Mouse (Mus musculus) embryonic facial prominence, embryonic 12.5 days (tissue): ENCODE results near the gene Gabbr2. TPM values are rescaled to one million over a fixed set of nuclear protein-coding genes. Genes with fewer than 3 reads are reported as not detected.

Experiments
- ATAC-seq: fragments of 200-750 bp; cut with Nextera tagmentation; 2 replicates; pipeline ENCODE4 v1.8.0; 2017; ENCODE audit not compliant: insufficient number of reproducible peaks, insufficient read depth, low FRiP score, low TSS enrichment
- H3K27ac ChIP-seq: fragments of 300-500 bp; sonication (generic); 2 replicates; pipeline ENCODE4 v1.5.1; 2016; ENCODE audit warnings: mild to moderate bottlenecking
- H3K27me3 ChIP-seq: fragments of 300-500 bp; sonication (generic); 2 replicates; pipeline ENCODE4 v1.6.1; 2016; ENCODE audit warnings: mild to moderate bottlenecking, moderate library complexity
- H3K36me3 ChIP-seq: fragments of 300-500 bp; sonication (generic); 2 replicates; pipeline ENCODE4 v1.6.1; 2016; ENCODE audit warnings: mild to moderate bottlenecking
- H3K4me1 ChIP-seq: fragments of 300-500 bp; sonication (generic); 2 replicates; pipeline ENCODE4 v1.6.1; 2016
- H3K4me2 ChIP-seq: fragments of 300-500 bp; sonication (generic); replicated peaks from 2 replicates; pipeline ENCODE4 v1.6.1; 2016; ENCODE audit warnings: mild to moderate bottlenecking, moderate library complexity
- H3K4me3 ChIP-seq: fragments of 300-500 bp; sonication (generic); 2 replicates; pipeline ENCODE4 v1.5.1; 2016; ENCODE audit warnings: mild to moderate bottlenecking
- H3K9ac ChIP-seq: fragments of 300-500 bp; sonication (generic); 2 replicates; pipeline ENCODE4 v1.6.1; 2016; ENCODE audit warnings: mild to moderate bottlenecking, moderate library complexity
- H3K9me3 ChIP-seq: fragments of 300-500 bp; sonication (generic); 2 replicates; pipeline ENCODE4 v1.6.1; 2016; ENCODE audit warnings: mild to moderate bottlenecking, moderate library complexity
- WGBS: fragments of 180-500 bp; shearing (Covaris S2); methylation state at CpG from one replicate; pipeline ENCODE4 v1.1.7; 2016; 5-methylcytosine and 5-hydroxymethylcytosine counted together
- polyA plus RNA-seq: library from polyadenylated mRNA; unstranded; fragments of >200 nt; fragmentation: Nextera tagmentation; extraction: Ambion mirVana; gene quantifications from 2 replicates; pipeline ENCODE4 v1.2.1, GENCODE M21; 2016

Gabbr2 gene
- polyA plus RNA-seq, 1 experiment from 2014 or later = 0.35 TPM

DNA sequence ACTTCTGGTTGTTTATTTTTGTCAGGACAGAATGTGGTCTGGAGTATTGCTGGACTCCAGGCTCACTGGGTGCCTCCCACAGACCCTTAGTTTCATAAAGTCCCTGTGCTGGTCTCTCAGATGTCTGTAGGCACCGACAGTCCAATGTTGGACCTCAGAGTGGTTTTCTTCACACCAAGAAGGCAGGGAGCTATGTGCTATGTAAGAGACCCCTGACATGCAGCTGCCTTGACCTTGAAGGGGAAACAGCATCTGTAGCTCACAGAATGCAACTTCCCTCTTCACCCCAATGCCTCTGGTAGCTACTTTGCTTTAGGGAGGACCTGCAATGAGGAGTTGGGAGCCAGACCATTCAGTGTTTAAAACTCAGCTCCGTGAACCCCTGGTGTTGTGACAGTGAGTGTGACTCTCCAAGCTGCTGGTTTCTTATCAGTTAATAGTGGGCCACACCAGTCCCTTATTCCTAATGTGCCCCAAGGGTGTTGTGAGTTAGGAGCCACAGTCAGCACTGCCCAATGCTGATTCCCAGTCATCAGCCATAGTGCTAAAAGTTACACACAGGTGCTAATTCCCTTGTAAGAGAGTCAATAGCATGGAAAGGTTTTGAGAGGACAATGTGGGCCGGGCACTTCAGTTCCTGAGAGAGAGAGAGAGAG, 85.5 kb downstream of the Gabbr2 start:
- H3K4me1 ChIP-seq = no peaks in the 10 kb centered on the region
- no peak for ATAC-seq
- no peaks in the 10 kb centered on the region for H3K9me3 ChIP-seq
- H3K4me2 ChIP-seq = no peak overlapping the region
- 73% methylated on average over 3 of the region's 3 CpGs for WGBS
- no peaks in the 10 kb centered on the region for H3K27me3 ChIP-seq
- H3K36me3 ChIP-seq = no peaks in the 10 kb centered on the region
- no peak overlapping the region for H3K27ac ChIP-seq
- no peak overlapping the region for H3K9ac ChIP-seq
- no peak overlapping the region for H3K4me3 ChIP-seq

DNA sequence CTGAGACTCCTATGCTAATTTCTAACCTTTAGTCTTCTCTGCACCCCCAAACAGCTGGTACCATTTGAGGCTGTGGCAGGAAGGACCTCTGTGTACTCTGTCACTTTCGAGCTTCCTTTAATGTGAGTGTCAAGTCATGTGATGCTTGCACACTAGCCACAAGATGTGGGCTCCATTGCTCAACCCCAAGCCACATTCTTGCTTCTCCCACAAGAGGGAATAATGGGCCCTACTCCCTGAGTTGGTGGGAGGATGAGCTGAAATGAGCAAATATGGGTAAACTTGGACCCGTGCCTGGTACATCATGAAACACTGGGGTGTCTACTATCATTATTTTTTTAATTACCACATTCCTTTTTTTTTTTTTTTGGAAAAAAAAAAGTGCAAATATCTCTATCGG, 86.5 kb downstream of the Gabbr2 start:
- H3K4me1 ChIP-seq = no peaks in the 10 kb centered on the region
- no peak overlapping the region for H3K4me3 ChIP-seq
- no peaks in the 10 kb centered on the region for H3K36me3 ChIP-seq
- H3K4me2 ChIP-seq = no peak overlapping the region
- 72% methylated on average over 3 of the region's 3 CpGs for WGBS
- H3K9ac ChIP-seq = no peak overlapping the region
- no peaks in the 10 kb centered on the region for H3K27me3 ChIP-seq
- no peak overlapping the region for H3K27ac ChIP-seq
- H3K9me3 ChIP-seq = no peaks in the 10 kb centered on the region
- no peak for ATAC-seq

DNA sequence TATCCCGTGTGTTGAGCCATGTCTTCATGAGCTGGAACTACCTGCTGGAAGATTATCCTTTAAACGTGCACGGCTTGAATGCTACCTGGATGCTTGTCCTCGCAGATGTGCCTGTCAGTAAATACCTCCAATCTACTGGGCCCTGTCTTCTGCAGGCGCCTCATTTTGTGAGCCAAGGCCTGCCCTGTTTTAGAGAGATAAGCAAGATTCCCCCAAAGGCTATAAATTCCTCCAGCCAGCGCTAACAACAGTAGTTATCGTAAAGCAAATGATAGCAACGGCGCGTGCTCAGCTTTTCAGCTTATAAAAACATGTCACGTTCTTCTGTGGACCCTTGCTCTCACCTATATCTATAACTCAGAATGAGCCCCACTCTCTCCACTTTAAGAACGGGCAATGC, 87.5 kb downstream of the Gabbr2 start:
- WGBS = 85% methylated on average over 12 of the region's 12 CpGs

DNA sequence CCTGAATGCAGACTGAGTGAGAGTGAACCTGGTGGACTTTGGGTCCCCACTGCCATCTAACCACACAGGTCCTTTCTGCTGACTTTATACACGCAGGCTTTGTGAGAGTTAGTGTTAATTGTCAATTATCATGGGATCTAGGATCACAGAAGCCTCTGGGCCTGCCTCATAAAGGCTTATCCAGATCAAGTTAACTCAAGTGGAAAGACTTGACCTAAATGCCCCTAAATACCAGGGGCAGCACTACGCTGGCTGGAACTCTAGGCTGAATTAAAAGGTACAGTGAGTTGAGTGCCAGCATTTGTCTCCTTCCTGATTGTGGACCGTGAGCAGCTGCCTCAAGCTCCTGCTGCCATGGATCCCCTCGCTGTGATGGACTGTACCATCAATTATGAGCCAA, 93.1 kb downstream of the Gabbr2 start:
- H3K4me2 ChIP-seq = no peak overlapping the region
- H3K9ac ChIP-seq = no peak overlapping the region
- H3K36me3 ChIP-seq = no peaks in the 10 kb centered on the region
- WGBS = 50% methylated on average over 4 of the region's 4 CpGs
- H3K9me3 ChIP-seq = no peaks in the 10 kb centered on the region
- H3K27ac ChIP-seq = no peak overlapping the region
- no peak overlapping the region for H3K4me3 ChIP-seq
- no peaks in the 10 kb centered on the region for H3K4me1 ChIP-seq
- no peaks in the 10 kb centered on the region for H3K27me3 ChIP-seq
- no peak for ATAC-seq

More for the DNA sequence above, 87.5 kb downstream of the Gabbr2 start:
- H3K36me3 ChIP-seq = no peaks in the 10 kb centered on the region
- no peak overlapping the region for H3K27ac ChIP-seq
- H3K27me3 ChIP-seq = no peaks in the 10 kb centered on the region
- no peak overlapping the region for H3K4me2 ChIP-seq
- H3K9ac ChIP-seq = no peak overlapping the region
- H3K9me3 ChIP-seq = no peaks in the 10 kb centered on the region
- H3K4me3 ChIP-seq = no peak overlapping the region
- no peaks in the 10 kb centered on the region for H3K4me1 ChIP-seq
- no peak for ATAC-seq

DNA sequence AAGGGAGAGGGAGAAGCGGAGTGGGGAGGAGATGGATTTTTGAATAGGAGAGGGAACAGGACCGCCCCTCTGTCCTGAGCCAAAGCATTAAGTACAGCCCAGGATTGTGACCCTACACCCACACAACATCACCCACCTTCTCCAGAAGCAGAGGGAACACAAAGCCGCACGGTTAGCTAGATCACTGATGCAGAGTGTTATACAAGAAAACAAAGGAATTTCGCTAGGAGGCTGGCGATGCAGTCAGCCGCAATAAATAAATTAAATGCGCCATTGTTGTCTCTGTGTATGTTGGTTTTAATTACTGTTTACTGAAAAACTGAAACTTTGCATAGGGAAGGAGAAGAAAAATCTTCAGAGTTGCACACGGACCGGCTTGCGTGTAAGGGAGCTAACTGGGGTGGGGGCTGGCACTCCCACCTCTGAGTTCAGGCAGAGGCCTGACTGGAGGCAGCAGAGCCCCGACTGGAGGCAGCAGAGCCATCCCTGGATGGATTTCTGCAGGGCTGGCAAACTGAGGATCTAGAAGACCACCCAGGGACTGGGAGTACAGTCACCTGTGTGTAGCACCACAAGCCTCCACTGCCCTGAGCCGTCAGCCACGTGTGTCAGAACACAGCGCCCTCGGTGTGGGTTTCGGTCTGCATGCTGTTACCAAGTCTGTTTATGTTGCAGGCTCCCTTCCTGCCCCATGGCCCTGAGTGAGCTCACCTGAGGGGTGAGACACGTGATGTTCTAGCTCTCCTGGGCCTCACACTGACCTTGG, 93.9 kb downstream of the Gabbr2 start:
- Histone ChIP-seq H3K36me3 (no peaks in the 10 kb centered on the region), H3K9me3 (no peaks in the 10 kb centered on the region), H3K4me3 (no peak overlapping the region), H3K4me2 (no peak overlapping the region), H3K27ac (no peak overlapping the region), H3K4me1 (no peaks in the 10 kb centered on the region), H3K9ac (no peak overlapping the region), H3K27me3 (no peaks in the 10 kb centered on the region)
- no peak for ATAC-seq
- WGBS = 75% methylated on average over 18 of the region's 18 CpGs

DNA sequence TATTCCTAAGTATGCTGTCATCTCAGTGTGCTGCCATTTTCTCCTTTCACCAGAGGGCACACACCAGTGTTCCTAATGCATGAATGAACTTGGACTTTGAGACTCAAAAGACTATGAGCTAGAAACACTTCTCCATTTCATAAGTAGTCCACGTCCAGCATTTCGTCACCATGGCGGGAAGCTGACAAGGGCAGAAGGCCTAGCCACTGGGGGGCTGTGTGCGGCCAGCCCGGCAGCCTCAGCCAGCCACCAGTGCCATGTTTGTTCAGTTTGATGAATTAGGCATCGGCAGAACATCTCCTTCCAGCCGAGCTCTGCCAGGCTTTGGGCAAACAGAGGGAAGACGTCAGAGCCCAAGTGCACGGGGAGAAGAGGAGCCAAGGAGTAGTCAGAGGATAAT, 97.5 kb downstream of the Gabbr2 start:
- Histone ChIP-seq H3K4me3 (no peak overlapping the region), H3K27ac (no peak overlapping the region), H3K4me2 (no peak overlapping the region), H3K36me3 (no peaks in the 10 kb centered on the region), H3K9me3 (no peaks in the 10 kb centered on the region), H3K27me3 (no peaks in the 10 kb centered on the region), H3K9ac (no peak overlapping the region), H3K4me1 (no peaks in the 10 kb centered on the region)
- ATAC-seq = no peak
- WGBS = 90% methylated on average over 9 of the region's 9 CpGs

DNA sequence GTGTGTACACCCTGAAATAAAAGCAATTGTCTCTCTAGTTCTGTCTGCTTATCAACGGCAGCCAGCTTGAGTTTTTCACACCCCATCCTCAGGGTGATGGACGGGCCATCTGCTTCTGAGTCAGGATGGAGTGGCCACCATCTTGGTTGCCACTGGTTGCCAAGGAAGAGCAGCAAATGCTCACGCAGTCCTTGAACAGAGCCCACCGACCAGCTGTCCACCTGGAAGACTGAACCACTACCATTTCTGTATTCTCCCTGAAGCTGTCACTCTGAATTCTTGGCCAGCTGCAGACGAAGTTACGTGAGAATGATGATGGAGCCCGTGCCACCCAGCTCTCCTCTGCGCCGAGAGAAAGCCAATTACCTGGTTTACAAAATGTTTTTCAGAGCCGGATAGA, 102.5 kb downstream of the Gabbr2 start:
- WGBS = 85% methylated on average over 10 of the region's 10 CpGs
- Histone ChIP-seq H3K9me3 (no peaks in the 10 kb centered on the region), H3K27me3 (no peaks in the 10 kb centered on the region), H3K4me1 (no peaks in the 10 kb centered on the region), H3K9ac (no peak overlapping the region), H3K27ac (no peak overlapping the region), H3K36me3 (no peaks in the 10 kb centered on the region), H3K4me2 (no peak overlapping the region), H3K4me3 (no peak overlapping the region)
- no peak for ATAC-seq

DNA sequence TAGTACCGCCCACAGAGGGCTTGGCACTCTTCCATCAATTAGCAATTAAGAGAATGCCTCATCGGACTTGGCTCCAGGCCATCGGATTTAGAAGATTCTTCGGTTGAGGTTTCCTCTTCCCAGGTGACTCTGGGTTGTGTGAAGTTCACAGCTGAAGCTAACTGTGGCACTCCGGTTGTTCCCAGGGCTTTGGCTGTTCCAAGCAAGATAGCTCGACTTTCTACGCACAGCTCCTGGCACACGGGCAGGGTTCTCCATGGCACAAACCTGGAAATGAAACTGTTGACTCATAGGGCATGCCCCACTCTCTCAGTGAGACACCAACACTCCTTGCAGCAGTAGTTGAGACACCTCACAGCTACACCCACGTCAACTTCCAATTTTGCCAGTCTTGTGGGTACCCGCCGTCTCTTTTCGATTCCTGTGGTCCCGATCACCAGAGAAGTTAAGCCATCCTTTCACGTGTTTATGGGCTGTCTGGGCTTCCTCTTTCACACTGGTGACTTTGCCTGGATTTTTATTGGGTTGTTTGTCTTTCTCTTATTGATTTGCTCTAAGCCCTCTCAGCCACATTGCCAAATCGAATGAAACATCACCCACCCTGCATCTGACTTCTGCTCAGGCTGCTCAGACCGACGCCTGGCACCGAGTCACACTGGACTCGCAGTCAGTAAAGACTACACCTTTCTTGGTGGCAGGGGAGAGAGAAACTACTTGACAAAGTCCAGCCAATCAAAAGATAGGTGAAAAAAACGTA, 105.9 kb downstream of the Gabbr2 start:
- no peak overlapping the region for H3K4me2 ChIP-seq
- no peak for ATAC-seq
- no peak overlapping the region for H3K27ac ChIP-seq
- H3K27me3 ChIP-seq = no peaks in the 10 kb centered on the region
- WGBS = 91% methylated on average over 20 of the region's 20 CpGs
- no peaks in the 10 kb centered on the region for H3K36me3 ChIP-seq
- 0 out of 2 replicates have a peak, but pooled peaks cover 3% of the 10 kb centered on the region for H3K4me1 ChIP-seq
- no peaks in the 10 kb centered on the region for H3K9me3 ChIP-seq
- no peak overlapping the region for H3K9ac ChIP-seq
- no peak overlapping the region for H3K4me3 ChIP-seq

DNA sequence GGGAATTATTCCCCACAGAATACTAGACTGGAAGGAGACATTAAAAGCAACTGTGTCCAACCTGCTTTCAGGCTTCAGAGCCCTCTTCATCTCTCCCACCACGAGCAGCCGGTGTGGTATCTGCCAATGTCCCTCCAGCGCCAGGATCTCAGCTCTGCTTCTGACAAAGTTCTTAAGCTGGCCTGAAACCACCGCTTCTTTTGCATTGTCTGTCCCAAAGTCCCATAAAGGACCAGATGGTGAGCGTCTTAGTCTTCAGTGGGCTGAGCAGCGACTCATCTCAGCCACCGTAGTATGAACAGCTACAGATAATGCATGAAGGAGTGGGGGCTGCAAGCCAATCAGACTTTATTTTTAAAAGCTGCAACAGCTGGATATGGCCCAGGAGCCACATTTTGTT, 107.5 kb downstream of the Gabbr2 start:
- no peak overlapping the region for H3K4me3 ChIP-seq
- 77% methylated on average over 7 of the region's 7 CpGs for WGBS
- H3K4me2 ChIP-seq = no peak overlapping the region
- no peak overlapping the region for H3K27ac ChIP-seq
- H3K9me3 ChIP-seq = no peaks in the 10 kb centered on the region
- no peak for ATAC-seq
- H3K4me1 ChIP-seq = 0 out of 2 replicates have a peak, but pooled peaks cover 3% of the 10 kb centered on the region
- no peaks in the 10 kb centered on the region for H3K36me3 ChIP-seq
- no peak overlapping the region for H3K9ac ChIP-seq
- H3K27me3 ChIP-seq = no peaks in the 10 kb centered on the region

DNA sequence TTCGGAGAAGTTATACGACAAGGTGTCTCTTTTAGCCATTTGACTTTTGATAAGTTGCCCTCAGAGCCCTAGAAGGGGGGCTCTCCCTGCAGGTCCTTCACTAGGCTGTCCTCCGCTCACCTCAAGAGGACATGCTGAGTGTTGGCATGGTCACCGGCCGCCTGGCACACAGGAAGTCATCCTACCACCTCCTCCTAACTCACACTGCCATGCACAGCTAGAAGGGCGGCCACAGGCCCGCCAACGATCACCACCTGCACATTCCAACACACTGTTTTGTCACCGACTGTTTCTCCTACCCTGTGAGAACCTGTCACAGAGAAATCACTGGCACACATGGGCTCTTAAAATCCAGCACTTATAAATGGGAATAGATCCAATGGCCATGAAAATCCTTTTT, 108.1 kb downstream of the Gabbr2 start:
- H3K27ac ChIP-seq = no peak overlapping the region
- WGBS = 82% methylated on average over 9 of the region's 9 CpGs
- H3K9me3 ChIP-seq = no peaks in the 10 kb centered on the region
- no peak overlapping the region for H3K4me2 ChIP-seq
- H3K9ac ChIP-seq = no peak overlapping the region
- H3K4me3 ChIP-seq = no peak overlapping the region
- H3K4me1 ChIP-seq = 0 out of 2 replicates have a peak, but pooled peaks cover 3% of the 10 kb centered on the region
- ATAC-seq = no peak; the same call in 1 of the 2 replicates
- H3K27me3 ChIP-seq = no peaks in the 10 kb centered on the region
- H3K36me3 ChIP-seq = no peaks in the 10 kb centered on the region

DNA sequence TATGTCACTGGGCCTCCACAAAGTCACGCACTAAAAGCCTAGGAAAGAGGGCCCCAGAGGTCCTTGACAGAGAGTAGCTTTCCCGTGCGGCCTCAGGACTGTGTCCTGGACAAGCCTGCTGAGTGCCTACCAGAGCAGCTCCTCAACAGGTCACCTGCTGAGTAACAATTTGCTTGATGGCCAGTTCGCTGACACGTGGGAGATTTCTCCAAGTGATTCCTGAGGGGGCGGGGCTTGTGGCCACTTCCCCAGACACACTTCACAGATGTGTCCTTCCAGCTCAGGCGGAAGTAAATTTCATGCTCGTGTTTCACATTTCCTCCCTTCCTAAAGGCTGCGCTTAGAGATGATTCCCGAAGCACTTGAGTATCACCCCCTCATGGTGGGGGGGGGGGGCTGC, 108.6 kb downstream of the Gabbr2 start:
- Histone ChIP-seq H3K9ac (no peak overlapping the region), H3K36me3 (no peaks in the 10 kb centered on the region), H3K9me3 (no peaks in the 10 kb centered on the region), H3K4me2 (no peak overlapping the region), H3K4me3 (no peak overlapping the region), H3K4me1 (0 out of 2 replicates have a peak, but pooled peaks cover 3% of the 10 kb centered on the region), H3K27ac (no peak overlapping the region), H3K27me3 (no peaks in the 10 kb centered on the region)
- WGBS = 38% methylated on average over 10 of the region's 10 CpGs
- ATAC-seq = no peak

DNA sequence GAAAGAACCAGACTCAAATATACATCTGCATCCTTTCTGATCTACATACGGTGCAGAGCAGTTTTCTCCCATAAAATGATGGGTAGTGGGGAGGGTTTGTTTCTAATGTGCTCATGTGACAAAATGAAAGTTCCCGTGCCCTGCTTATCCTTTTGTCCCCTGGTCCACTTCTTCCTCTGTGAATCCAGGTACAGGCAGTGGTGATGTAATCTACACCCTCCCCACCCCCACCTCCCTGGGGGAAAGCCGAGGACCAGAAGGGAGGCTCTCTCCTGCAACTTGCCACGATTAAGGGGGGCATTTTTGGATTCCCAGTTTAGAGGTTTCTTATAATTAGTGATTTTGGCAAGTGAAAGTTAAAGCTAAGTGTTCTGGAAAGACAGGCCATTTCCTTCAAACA, 110.4 kb downstream of the Gabbr2 start:
- Histone ChIP-seq H3K4me1 (0 out of 2 replicates have a peak, but pooled peaks cover 3% of the 10 kb centered on the region), H3K9me3 (no peaks in the 10 kb centered on the region), H3K27ac (no peak overlapping the region), H3K9ac (no peak overlapping the region), H3K4me3 (no peak overlapping the region), H3K4me2 (no peak overlapping the region), H3K27me3 (no peaks in the 10 kb centered on the region), H3K36me3 (no peaks in the 10 kb centered on the region)
- no peak for ATAC-seq
- 31% methylated on average over 4 of the region's 4 CpGs for WGBS
